Mouse (Mus musculus): ENCODE measurements around the gene Zbtb24.

DNA sequence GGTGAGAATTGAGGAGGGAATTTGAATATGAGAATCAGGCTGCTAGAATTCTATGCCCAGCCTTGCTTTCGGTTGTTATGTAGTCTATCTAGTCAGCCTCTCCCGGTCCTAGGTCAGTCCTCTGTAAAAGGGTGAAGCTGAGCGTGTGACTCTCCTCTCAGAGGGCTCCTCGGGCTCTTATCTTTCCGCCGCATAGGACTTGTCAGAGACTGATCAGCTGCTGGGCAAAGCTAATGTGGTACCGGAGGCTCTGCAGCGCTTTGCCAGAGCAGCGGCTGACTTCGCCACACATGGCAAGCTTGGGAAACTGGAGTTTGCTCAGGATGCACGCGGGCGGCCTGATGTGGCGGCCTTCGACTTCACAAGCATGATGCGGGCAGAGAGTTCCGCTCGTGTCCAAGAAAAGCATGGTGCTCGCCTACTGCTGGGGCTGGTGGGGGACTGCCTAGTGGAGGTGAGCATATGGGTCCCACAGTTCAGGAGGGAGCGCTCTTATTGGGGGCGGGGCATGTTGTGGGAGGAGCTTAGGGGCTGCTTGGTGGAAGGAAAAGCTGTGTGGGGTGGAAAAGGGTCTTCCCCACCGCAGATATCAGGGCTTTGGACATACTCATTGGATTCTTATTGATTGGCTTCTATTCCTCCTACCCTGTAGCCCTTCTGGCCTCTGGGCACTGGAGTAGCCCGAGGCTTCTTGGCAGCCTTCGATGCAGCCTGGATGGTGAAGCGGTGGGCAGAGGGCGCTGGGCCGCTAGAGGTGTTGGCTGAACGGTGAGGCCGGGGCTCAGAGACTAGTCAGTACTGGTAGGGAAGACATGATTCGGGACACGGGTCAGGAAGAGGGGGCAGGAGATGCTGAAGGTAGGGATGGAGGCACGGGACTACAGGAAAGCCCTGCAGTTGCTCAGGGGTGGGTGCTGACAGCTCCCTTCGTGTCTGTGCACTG lies 31.0 kb downstream of the Zbtb24 start:
- TF ChIP-seq CTCF (IDR thresholded peaks at IDR 0.05; ENCODE audit: control insufficient read depth, insufficient read depth, low read length) (no peak), POLR2A (IDR thresholded peaks at IDR 0.05; ENCODE audit: borderline replicate concordance, control insufficient read depth, low read depth, low read length) (no peak)

Data from bone marrow, adult 2 months (tissue).